In the genomic region with DNA sequence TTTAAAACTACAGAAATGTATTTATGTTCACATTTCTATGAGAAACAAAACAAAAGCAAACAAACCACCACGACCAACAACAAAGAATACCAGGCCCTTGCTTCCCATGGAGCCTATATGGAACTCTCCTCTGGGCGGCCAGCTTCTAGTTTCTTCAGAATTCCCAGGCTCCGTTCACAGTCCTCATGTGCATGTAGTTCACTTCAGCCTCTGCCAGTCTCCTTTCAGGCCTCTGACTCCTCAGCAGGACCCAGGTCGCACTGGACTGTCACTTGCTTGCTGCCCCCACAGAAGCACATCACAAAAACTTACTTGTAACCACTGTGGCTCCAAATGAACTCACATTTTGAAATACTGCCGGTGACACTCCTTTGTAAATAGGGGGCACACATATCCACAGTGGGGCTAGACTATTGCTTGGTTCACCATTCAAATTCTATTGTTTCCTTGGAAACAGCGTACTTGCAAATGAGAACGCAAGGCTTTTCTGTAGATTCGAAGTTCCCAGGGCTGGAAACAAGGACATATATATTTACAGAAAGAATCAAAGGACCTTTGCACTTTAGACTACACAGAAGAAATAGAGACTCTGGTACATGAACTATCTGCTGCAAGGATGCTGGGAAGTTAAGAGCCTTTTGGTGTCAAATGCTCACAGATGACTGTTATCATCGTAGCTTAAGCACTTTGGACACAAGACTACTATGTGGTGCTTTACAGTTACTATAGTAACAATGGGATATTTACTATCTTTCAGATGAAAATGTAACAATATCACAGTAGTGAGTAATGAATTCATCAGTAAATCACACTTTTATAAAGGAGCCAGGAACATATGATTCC, we compare ENCODE assay signal across 16 mouse cellular contexts.
A peak's percentile ranks its signal among the peaks of the same experiment; 100 is the strongest.
DNase-seq lines count a peak whose midpoint lies in the region; ATAC-seq lines count a peak whose summit lies in the region.
"Had no signal": no experiment of that assay in that cellular context is flagged by ENCODE, and none has a peak within 500 bp of the region (broad histone marks: within the 10 kb centered on the region; RNA-seq: fewer than 3 reads in every experiment).

No protein-coding gene starts in this region.

- DNase-seq in embryo, embryonic 11.5 days (ENCODE audit: low read depth, low spot score) = peak; percentile 3
- DNase-seq in mesoderm, embryonic 11.5 days (ENCODE audit: low read depth, low spot score) = peak; percentile 49
- peak; percentile 46 for DNase-seq in neural tube, embryonic 11.5 days (ENCODE audit: low spot score)
- DNase-seq in ovary, postnatal 10 days (ENCODE audit: low spot score) = no peak
- no peak for DNase-seq in retina, postnatal 1 day
- DNase-seq: adrenal gland, adult 8-10 months; cerebellum, postnatal 14 days; gastrocnemius, postnatal 10 days; heart, adult 2 months; kidney, postnatal 10 days; lung, embryonic 14.5 days; thymus, adult 18-20 months had no signal

- no peak overlapping the region for H3K4me3 ChIP-seq in forebrain, embryonic 13.5 days
- H3K4me3 ChIP-seq in neural tube, embryonic 11.5 days (ENCODE audit: low read depth, low read length) = no peak overlapping the region
- no peak overlapping the region for H3K4me3 ChIP-seq in kidney, embryonic 15.5 days (replicated peaks)
- H3K4me3 ChIP-seq: embryonic facial prominence, embryonic 13.5 days; heart, adult 2 months had no signal

- 23% methylated on average over 9 of the region's 9 CpGs for WGBS in forebrain, embryonic 13.5 days
- WGBS in neural tube, embryonic 11.5 days = 41% methylated on average over 9 of the region's 9 CpGs
- WGBS in kidney, embryonic 15.5 days = 84% methylated on average over 9 of the region's 9 CpGs

- peaks cover 23% of the 10 kb centered on the region for H3K4me1 ChIP-seq in forebrain, embryonic 13.5 days
- H3K4me1 ChIP-seq in neural tube, embryonic 11.5 days (ENCODE audit: control insufficient read depth, insufficient read depth, low read length) = 0 out of 2 replicates have a peak, but pooled peaks cover 3% of the 10 kb centered on the region
- H3K4me1 ChIP-seq in kidney, embryonic 15.5 days = no peaks in the 10 kb centered on the region

- H3K36me3 ChIP-seq in forebrain, embryonic 13.5 days (ENCODE audit: poor library complexity, severe bottlenecking) = no peaks in the 10 kb centered on the region
- H3K36me3 ChIP-seq in neural tube, embryonic 11.5 days (ENCODE audit: control insufficient read depth, insufficient read depth, low read length) = no peaks in the 10 kb centered on the region
- no peaks in the 10 kb centered on the region for H3K36me3 ChIP-seq in kidney, embryonic 15.5 days
- H3K36me3 ChIP-seq: embryonic facial prominence, embryonic 13.5 days had no signal

- H3K9me3 ChIP-seq in forebrain, embryonic 13.5 days (replicated peaks) = no peaks in the 10 kb centered on the region
- no peaks in the 10 kb centered on the region for H3K9me3 ChIP-seq in neural tube, embryonic 11.5 days (ENCODE audit: control insufficient read depth, low read length)
- no peaks in the 10 kb centered on the region for H3K9me3 ChIP-seq in kidney, embryonic 15.5 days (replicated peaks)
- H3K9me3 ChIP-seq: embryonic facial prominence, embryonic 13.5 days had no signal

- 0 out of 2 replicates have a peak, but pooled peaks have one; percentile 36 for ATAC-seq in forebrain, embryonic 13.5 days
- peak; percentile 86 for ATAC-seq in neural tube, embryonic 11.5 days (ENCODE audit: insufficient read depth, low FRiP score, low TSS enrichment)
- no peak for ATAC-seq in kidney, embryonic 15.5 days (replicated peaks; ENCODE audit: low FRiP score)

- H3K27ac ChIP-seq in forebrain, embryonic 13.5 days = no peak overlapping the region
- peak overlapping the region; percentile 58 for H3K27ac ChIP-seq in neural tube, embryonic 11.5 days (ENCODE audit: low read depth, low read length)
- H3K27ac ChIP-seq in kidney, embryonic 15.5 days = no peak overlapping the region
- H3K27ac ChIP-seq: embryonic facial prominence, embryonic 13.5 days; heart, adult 2 months had no signal

- no peaks in the 10 kb centered on the region for H3K27me3 ChIP-seq in forebrain, embryonic 13.5 days
- no peaks in the 10 kb centered on the region for H3K27me3 ChIP-seq in neural tube, embryonic 11.5 days (ENCODE audit: control insufficient read depth, insufficient read depth, low read length)
- no peaks in the 10 kb centered on the region for H3K27me3 ChIP-seq in kidney, embryonic 15.5 days
- H3K27me3 ChIP-seq: embryonic facial prominence, embryonic 13.5 days had no signal

- H3K4me2 ChIP-seq in forebrain, embryonic 13.5 days = no peak overlapping the region
- no peak overlapping the region for H3K4me2 ChIP-seq in neural tube, embryonic 11.5 days (ENCODE audit: low read depth)
- H3K4me2 ChIP-seq in kidney, embryonic 15.5 days = no peak overlapping the region
- H3K4me2 ChIP-seq: embryonic facial prominence, embryonic 13.5 days; liver, embryonic 11.5 days; lung, embryonic 14.5 days had no signal

- H3K9ac ChIP-seq in forebrain, embryonic 13.5 days = no peak overlapping the region
- H3K9ac ChIP-seq in neural tube, embryonic 11.5 days (ENCODE audit: low read length) = no peak overlapping the region
- H3K9ac ChIP-seq in kidney, embryonic 15.5 days = no peak overlapping the region
- H3K9ac ChIP-seq: embryonic facial prominence, embryonic 13.5 days; lung, embryonic 14.5 days had no signal

Comparison
In these comparisons a context has a peak if more than half of its experiments do, and no peak if none do; other contexts are left out.
1. DNase-seq: peak in embryo, embryonic 11.5 days (single experiment), mesoderm, embryonic 11.5 days (single experiment) and neural tube, embryonic 11.5 days (single experiment); none in ovary, postnatal 10 days (single experiment) and retina, postnatal 1 day (single experiment).